Mouse (Mus musculus) c-Kit-negative CD71-positive TER-119-positive erythroid progenitor cells, embryonic 14.5 days (primary cell): ENCODE results near the gene Birc2.

Source experiments
- DNase-seq: peaks from one replicate; pipeline ENCODE4 v3.0.0-alpha.2; 2013; ENCODE audit warnings: low read depth, low spot score

Birc2 gene

GRCm38 (mm10) chr9:7846667-7847199 lies 9.9 kb upstream of the Birc2 start:
- no peak for DNase-seq

- DNase-seq = no peak
Measured at GRCm38 (mm10) chr9:7845216-7845895, 8.5 kb upstream of the Birc2 start.

GRCm38 (mm10) chr9:7841221-7841620 lies 4.4 kb upstream of the Birc2 start:
- DNase-seq = no peak

GRCm38 (mm10) chr9:7837806-7838440 lies 1.1 kb upstream of the Birc2 start:
- DNase-seq = no peak

GRCm38 (mm10) chr9:7836331-7836730 lies 533 bp downstream of the Birc2 start:
- peak; percentile 46 for DNase-seq

GRCm38 (mm10) chr9:7835302-7835701 lies 1.6 kb downstream of the Birc2 start:
- no peak for DNase-seq

GRCm38 (mm10) chr9:7833421-7833820 lies 3.4 kb downstream of the Birc2 start:
- DNase-seq = no peak

GRCm38 (mm10) chr9:7829531-7830528 lies 7.0 kb downstream of the Birc2 start:
- DNase-seq = no peak

GRCm38 (mm10) chr9:7828706-7829105 lies 8.2 kb downstream of the Birc2 start:
- DNase-seq = no peak

- no peak for DNase-seq
Measured at GRCm38 (mm10) chr9:7824916-7825315, 11.9 kb downstream of the Birc2 start.

- no peak for DNase-seq
Measured at GRCm38 (mm10) chr9:7822758-7823157, 14.1 kb downstream of the Birc2 start.

- no peak for DNase-seq
Measured at GRCm38 (mm10) chr9:7805101-7805506, 31.8 kb downstream of the Birc2 start.

- no peak for DNase-seq
Measured at GRCm38 (mm10) chr9:7798555-7798954, 38.3 kb downstream of the Birc2 start.

GRCm38 (mm10) chr9:7797542-7797941 lies 39.3 kb downstream of the Birc2 start:
- DNase-seq = no peak

- DNase-seq = no peak
Measured at GRCm38 (mm10) chr9:7796129-7796864, 40.6 kb downstream of the Birc2 start.

- no peak for DNase-seq
Measured at GRCm38 (mm10) chr9:7795581-7795980, 41.3 kb downstream of the Birc2 start.

- no peak for DNase-seq
Measured at GRCm38 (mm10) chr9:7793561-7793960, 43.3 kb downstream of the Birc2 start.

- peak; percentile 36 for DNase-seq
Measured at GRCm38 (mm10) chr9:7790580-7791084, 46.2 kb downstream of the Birc2 start.

- DNase-seq = no peak
Measured at GRCm38 (mm10) chr9:7789764-7790575, 46.9 kb downstream of the Birc2 start.

GRCm38 (mm10) chr9:7788411-7788810 lies 48.5 kb downstream of the Birc2 start:
- no peak for DNase-seq
